Mouse (Mus musculus) liver, embryonic 15.5 days (tissue): ENCODE data around the gene Cyth3. TPM values are rescaled to one million over a fixed set of nuclear protein-coding genes. Genes with fewer than 3 reads are reported as not detected.

ENCODE experiments used
- ATAC-seq: fragments of 200-750 bp; cut with Nextera tagmentation; 2 replicates; pipeline ENCODE4 v1.8.0; 2017; ENCODE audit warnings: moderate number of reproducible peaks, mild to moderate bottlenecking, moderate library complexity; ENCODE audit not compliant: insufficient read depth
- H3K27ac ChIP-seq: fragments of 300-500 bp; sonication (generic); replicated peaks from 2 replicates; pipeline ENCODE4 v1.5.1; 2015; ENCODE audit warnings: mild to moderate bottlenecking, inconsistent platforms
- H3K27me3 ChIP-seq: fragments of 300-500 bp; sonication (generic); 2 replicates; pipeline ENCODE4 v1.6.1; 2015; ENCODE audit warnings: mild to moderate bottlenecking, inconsistent platforms
- H3K36me3 ChIP-seq: fragments of 300-500 bp; sonication (generic); replicated peaks from 2 replicates; pipeline ENCODE4 v1.6.1; 2015; ENCODE audit warnings: moderate library complexity, mild to moderate bottlenecking, inconsistent platforms
- H3K4me1 ChIP-seq: fragments of 300-500 bp; sonication (generic); replicated peaks from 2 replicates; pipeline ENCODE4 v1.6.1; 2015; ENCODE audit warnings: inconsistent platforms
- H3K4me2 ChIP-seq: fragments of 300-500 bp; sonication (generic); 2 replicates; pipeline ENCODE4 v1.6.1; 2015; ENCODE audit warnings: moderate library complexity, mild to moderate bottlenecking, inconsistent platforms
- H3K4me3 ChIP-seq: fragments of 300-500 bp; sonication (generic); replicated peaks from 2 replicates; pipeline ENCODE4 v1.5.1; 2015; ENCODE audit warnings: mild to moderate bottlenecking, inconsistent platforms
- H3K9ac ChIP-seq: fragments of 300-500 bp; sonication (generic); 2 replicates; pipeline ENCODE4 v1.6.1; 2015; ENCODE audit warnings: moderate library complexity, mild to moderate bottlenecking, inconsistent platforms
- H3K9me3 ChIP-seq: fragments of 300-500 bp; sonication (generic); replicated peaks from 2 replicates; pipeline ENCODE4 v1.6.1; 2016; ENCODE audit warnings: inconsistent platforms
- WGBS: fragments of 180-500 bp; shearing (Covaris S2); methylation state at CpG from one replicate; pipeline ENCODE4 v1.1.7; 2015; ENCODE audit warnings: mixed read lengths; ENCODE audit not compliant: insufficient replicate concordance; 5-methylcytosine and 5-hydroxymethylcytosine counted together
- polyA plus RNA-seq: library from polyadenylated mRNA; unstranded; fragments of >200 nt; fragmentation: Nextera tagmentation; extraction: Ambion mirVana; gene quantifications from 2 replicates; pipeline ENCODE4 v1.2.1, GENCODE M21; 2015

Gene Cyth3
- polyA plus RNA-seq, 1 experiment from 2014 or later = 35.7 TPM

DNA sequence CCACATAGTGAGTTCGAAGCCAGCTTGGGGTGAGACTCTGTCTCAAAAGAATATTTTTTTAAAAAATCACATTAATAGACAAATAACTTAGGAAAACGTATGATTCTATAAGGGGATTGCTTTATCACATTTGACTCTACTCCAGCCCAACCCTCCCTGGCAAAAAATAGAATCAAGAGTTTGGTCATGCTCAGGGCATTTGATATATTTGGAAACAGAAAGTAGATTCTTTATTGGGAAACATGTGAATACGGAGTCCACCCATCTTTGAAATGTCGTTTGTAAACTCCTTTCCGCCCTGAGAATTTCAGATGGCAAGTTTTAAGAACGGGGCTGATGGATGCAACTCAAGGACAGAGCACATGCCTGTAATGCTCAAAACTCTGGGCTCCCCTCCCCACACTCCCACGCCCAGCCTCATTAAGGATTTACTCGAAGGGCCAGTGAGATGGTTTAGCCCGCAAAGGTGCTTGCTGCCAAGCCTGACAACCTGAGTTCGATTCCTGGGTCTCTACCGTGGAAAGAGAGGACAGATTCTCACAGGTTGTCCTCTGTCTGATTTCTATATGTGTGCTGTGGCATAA, 28.6 kb upstream of the Cyth3 start:
- WGBS = 75% methylated on average over 11 of the region's 11 CpGs
- Histone ChIP-seq H3K9ac (no peak overlapping the region), H3K4me3 (no peak overlapping the region), H3K27ac (no peak overlapping the region), H3K4me2 (no peak overlapping the region), H3K4me1 (no peaks in the 10 kb centered on the region), H3K36me3 (no peaks in the 10 kb centered on the region), H3K27me3 (no peaks in the 10 kb centered on the region), H3K9me3 (0 out of 2 replicates have a peak, but pooled peaks cover 4% of the 10 kb centered on the region)
- ATAC-seq = no peak

DNA sequence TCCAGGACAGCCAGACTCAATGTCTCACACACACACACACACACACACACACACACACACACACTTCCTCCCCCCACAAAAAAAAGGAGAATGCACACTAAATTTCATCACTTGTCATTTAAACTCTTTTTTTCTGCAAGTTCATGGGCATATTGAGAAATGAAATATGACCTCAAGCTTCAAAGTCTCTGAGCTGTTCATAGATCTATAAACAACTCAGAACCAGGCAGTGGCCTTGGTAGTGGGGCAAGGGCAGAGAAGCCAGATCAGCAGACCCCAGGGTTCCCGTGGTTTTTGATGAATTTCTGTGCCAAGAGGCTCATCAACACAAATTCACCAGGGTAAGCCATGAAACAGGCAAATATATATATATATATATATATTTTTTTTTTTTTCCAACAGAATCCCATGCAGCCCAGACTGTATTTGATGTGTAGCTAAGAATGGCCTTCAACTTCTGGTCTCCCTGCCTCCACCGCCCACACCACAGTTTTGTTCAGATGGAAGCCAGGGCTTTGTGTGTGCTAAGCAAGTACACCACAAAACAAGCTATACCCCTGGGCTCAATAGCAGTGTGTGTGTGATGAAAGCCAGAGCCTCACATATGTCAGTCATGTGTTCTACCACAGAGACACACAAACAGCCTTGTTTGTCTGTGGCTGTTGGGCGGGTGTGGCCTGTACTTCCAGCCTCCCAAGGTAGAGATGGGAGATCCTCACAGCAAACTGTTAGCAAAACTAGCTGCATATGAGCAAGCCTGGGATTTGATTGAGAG, 27.8 kb upstream of the Cyth3 start:
- 61% methylated on average over 3 of the region's 3 CpGs for WGBS
- ATAC-seq = no peak
- Histone ChIP-seq H3K9me3 (0 out of 2 replicates have a peak, but pooled peaks cover 4% of the 10 kb centered on the region), H3K27ac (no peak overlapping the region), H3K27me3 (no peaks in the 10 kb centered on the region), H3K4me3 (no peak overlapping the region), H3K36me3 (no peaks in the 10 kb centered on the region), H3K4me2 (no peak overlapping the region), H3K4me1 (no peaks in the 10 kb centered on the region), H3K9ac (no peak overlapping the region)

DNA sequence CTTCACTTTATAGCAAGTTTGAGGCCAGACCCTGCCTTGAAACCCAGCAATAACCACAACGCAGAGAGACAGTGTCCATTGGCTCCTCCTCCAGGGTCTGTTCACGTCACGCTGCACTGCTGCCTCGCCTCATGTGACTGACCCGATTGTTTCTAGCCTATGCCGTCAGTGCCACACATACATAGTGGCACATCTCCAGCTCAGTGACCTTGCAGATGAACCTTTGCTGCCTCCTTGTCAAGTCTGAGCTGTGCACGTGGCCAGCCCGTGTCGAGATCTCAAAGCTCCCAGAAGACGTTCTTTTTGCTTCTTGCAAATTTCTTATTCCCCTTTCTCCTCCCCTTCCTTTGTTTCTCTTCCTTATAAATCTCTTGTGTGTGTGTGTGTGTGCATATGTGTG, 20.2 kb upstream of the Cyth3 start:
- no peak overlapping the region for H3K27ac ChIP-seq
- H3K4me2 ChIP-seq = no peak overlapping the region
- H3K4me3 ChIP-seq = no peak overlapping the region
- WGBS = 69% methylated on average over 10 of the region's 10 CpGs
- H3K36me3 ChIP-seq = no peaks in the 10 kb centered on the region
- no peak for ATAC-seq
- H3K9me3 ChIP-seq = no peaks in the 10 kb centered on the region
- no peak overlapping the region for H3K9ac ChIP-seq
- H3K27me3 ChIP-seq = peaks cover 5% of the 10 kb centered on the region; the same call in 1 of the 2 replicates
- no peaks in the 10 kb centered on the region for H3K4me1 ChIP-seq

DNA sequence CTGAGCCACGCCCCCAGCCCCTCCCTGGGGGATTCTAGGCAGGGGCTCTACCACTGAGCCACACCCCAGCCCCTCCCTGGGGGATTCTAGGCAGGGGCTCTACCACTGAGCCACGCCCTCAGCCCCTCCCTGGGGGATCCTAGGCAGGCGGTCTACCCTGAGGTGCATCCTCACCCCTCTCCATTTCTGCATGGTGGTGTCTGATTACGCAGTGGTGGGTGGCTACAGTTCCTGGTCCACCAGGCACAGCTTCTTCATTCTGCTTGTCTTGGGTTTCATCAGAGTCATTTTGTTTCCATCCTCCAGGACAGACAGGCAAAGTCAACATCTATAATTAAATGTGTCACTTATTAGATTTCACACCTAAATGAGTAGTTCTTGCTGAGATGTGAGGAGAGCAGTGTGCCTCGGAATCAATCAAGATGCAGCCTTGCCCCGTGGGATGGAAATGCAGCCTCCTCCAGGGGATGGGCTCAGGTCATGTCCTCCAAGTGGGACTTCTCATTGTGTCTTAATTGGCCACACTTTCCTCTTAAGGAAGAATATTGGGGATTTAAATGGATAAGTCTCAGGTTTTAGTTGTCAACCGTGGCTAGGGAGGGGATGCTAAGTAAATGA, 18.0 kb upstream of the Cyth3 start:
- Histone ChIP-seq H3K4me3 (no peak overlapping the region), H3K9ac (no peak overlapping the region), H3K4me2 (no peak overlapping the region), H3K36me3 (no peaks in the 10 kb centered on the region), H3K4me1 (no peaks in the 10 kb centered on the region), H3K27me3 (peaks cover 12% of the 10 kb centered on the region), H3K9me3 (no peaks in the 10 kb centered on the region), H3K27ac (no peak overlapping the region)
- ATAC-seq = no peak
- WGBS = 55% methylated on average over 7 of the region's 7 CpGs

DNA sequence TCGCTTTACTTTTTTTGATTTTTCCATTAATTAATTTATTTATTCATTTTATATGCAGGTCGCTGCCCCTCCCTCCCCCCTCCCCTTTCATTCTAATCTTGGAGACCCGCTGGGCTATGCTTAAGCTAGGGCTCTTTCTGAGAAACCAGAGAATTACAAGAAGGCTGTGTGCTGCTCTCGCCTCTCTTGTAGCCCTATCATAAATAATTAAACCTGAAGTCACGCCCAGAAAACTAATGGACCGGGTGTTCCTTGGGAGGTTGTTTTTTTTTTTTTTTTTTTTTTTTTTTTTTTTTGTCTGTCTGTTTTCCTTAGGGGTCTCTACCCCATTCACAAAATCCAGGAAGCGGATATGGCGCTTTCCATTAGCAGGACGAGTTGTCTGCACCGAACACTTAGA, 15.5 kb upstream of the Cyth3 start:
- Histone ChIP-seq H3K27me3 (peaks cover 12% of the 10 kb centered on the region), H3K4me2 (no peak overlapping the region), H3K4me1 (no peaks in the 10 kb centered on the region), H3K9ac (no peak overlapping the region), H3K36me3 (no peaks in the 10 kb centered on the region), H3K9me3 (no peaks in the 10 kb centered on the region), H3K27ac (no peak overlapping the region), H3K4me3 (no peak overlapping the region)
- ATAC-seq = no peak
- 72% methylated on average over 10 of the region's 10 CpGs for WGBS

DNA sequence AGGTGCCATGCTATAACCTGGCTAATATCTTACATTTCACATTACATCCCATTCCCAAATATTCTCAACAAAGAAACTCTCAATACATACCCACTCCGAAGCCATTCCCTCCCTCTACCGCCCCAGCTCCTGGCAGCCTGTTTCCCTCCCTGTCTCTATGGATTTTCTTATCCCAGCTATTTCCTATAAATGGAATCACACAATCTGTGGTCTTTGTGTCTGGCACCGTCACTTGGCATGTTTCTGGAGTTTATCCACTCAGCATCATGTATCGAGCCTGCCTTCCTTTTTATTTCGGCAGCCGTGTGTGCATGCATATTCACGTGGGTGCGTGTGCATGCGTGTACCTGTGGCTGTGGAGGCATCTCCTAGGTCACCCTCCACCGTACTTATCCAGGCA, 14.1 kb upstream of the Cyth3 start:
- 83% methylated on average over 10 of the region's 10 CpGs for WGBS
- no peak overlapping the region for H3K9ac ChIP-seq
- H3K4me1 ChIP-seq = no peaks in the 10 kb centered on the region
- H3K9me3 ChIP-seq = no peaks in the 10 kb centered on the region
- H3K4me2 ChIP-seq = no peak overlapping the region
- no peak for ATAC-seq
- no peak overlapping the region for H3K4me3 ChIP-seq
- no peak overlapping the region for H3K27ac ChIP-seq
- peaks cover 7% of the 10 kb centered on the region for H3K27me3 ChIP-seq
- no peaks in the 10 kb centered on the region for H3K36me3 ChIP-seq

DNA sequence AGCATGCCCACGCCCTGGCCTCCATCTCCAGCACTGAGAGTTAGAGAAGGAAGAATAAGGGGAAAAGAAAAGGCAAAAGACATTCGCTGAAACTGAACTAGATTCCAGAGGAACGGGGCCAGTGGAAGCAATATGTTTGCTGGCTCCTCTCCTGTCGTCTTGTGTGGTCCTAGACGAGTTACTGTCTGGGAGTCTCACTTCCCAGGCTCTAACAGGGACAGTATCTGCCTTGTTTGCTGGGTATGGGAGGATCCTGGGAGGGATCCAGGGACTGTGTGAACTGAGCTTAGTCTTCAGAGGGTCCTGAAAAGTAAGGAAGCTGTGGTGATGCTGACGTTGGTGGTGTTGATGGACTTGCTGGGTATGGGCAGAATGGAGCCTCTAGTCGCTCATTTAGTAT, 10.3 kb upstream of the Cyth3 start:
- Histone ChIP-seq H3K27ac (no peak overlapping the region), H3K4me2 (no peak overlapping the region), H3K4me1 (0 out of 2 replicates have a peak, but pooled peaks cover 3% of the 10 kb centered on the region), H3K9ac (no peak overlapping the region), H3K27me3 (peaks cover 7% of the 10 kb centered on the region), H3K36me3 (no peaks in the 10 kb centered on the region), H3K4me3 (no peak overlapping the region), H3K9me3 (no peaks in the 10 kb centered on the region)
- no peak for ATAC-seq
- WGBS = 67% methylated on average over 7 of the region's 7 CpGs

DNA sequence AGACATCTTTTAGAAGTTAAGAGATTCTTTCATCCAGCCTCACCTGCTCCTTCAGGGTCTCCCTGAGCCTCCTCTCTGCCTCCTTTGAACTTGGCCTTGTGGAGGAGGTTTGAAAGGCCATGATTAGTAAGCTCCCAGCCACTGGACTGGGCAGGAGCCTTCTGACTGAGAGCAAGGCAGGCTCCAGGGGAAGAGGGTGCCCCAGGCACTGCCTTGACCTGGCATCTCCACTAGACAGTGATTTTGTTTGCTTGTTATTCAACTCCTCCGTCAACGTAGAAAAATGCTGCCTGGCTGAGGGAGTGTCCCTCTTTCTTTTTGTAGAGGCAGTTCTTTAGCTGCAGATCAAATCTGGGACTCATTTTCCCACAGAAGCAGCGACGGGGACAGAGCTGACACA, 9.0 kb upstream of the Cyth3 start:
- Histone ChIP-seq H3K36me3 (no peaks in the 10 kb centered on the region), H3K4me1 (peaks cover 9% of the 10 kb centered on the region), H3K9ac (no peak overlapping the region), H3K4me3 (no peak overlapping the region), H3K27ac (no peak overlapping the region), H3K4me2 (no peak overlapping the region), H3K27me3 (peaks cover 7% of the 10 kb centered on the region), H3K9me3 (no peaks in the 10 kb centered on the region)
- no peak for ATAC-seq
- WGBS = 77% methylated on average over 4 of the region's 4 CpGs

DNA sequence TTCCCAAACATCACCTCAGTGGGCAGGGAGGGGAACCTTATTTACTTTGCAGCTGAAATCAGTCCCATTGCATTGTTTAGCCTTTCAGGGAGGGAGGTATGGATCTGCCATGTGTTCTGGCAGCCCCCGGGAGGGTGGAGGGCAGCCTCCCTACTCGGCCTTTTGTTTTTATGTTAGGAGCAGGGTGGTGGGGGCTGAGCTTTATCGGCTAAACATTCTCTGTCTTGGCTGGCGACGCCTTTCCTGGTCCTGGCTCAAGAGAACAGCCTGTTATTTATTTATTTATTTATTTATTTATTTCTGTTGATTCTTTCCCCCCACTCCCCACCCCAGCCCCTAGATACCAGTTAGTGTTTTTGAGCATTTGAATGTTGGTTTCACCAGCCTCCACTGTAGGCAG, 7.7 kb upstream of the Cyth3 start:
- no peaks in the 10 kb centered on the region for H3K9me3 ChIP-seq
- H3K9ac ChIP-seq = no peak overlapping the region
- H3K4me1 ChIP-seq = peaks cover 17% of the 10 kb centered on the region
- H3K4me2 ChIP-seq = no peak overlapping the region
- ATAC-seq = no peak
- 46% methylated on average over 5 of the region's 5 CpGs for WGBS
- no peak overlapping the region for H3K27ac ChIP-seq
- no peaks in the 10 kb centered on the region for H3K36me3 ChIP-seq
- no peak overlapping the region for H3K4me3 ChIP-seq
- no peaks in the 10 kb centered on the region; the same call in none of the 2 replicates for H3K27me3 ChIP-seq

DNA sequence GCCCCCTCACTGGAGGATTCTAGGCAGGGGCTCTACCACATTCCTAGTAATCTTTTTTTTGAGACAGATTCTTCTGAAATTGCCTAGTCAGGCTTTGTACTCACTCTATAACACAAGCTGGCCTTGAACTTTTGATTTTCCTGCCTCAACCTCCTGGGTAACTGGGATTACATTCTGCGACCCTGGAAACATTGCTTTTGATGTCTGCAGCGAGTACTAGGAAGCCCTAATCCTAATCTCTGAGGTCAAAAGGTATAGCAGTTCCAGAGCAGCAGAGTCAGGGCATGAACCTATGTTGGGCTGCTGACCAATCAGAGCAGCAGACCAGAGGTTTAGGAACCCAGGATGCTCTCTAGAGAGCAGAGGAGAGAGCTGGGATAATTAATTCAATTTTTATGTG, 6.9 kb upstream of the Cyth3 start:
- Histone ChIP-seq H3K4me3 (no peak overlapping the region), H3K4me2 (no peak overlapping the region), H3K27ac (no peak overlapping the region), H3K9ac (no peak overlapping the region), H3K4me1 (peaks cover 20% of the 10 kb centered on the region), H3K9me3 (no peaks in the 10 kb centered on the region), H3K27me3 (no peaks in the 10 kb centered on the region; the same call in none of the 2 replicates), H3K36me3 (no peaks in the 10 kb centered on the region)
- ATAC-seq = no peak
- WGBS = 67% methylated on average over 2 of the region's 2 CpGs

DNA sequence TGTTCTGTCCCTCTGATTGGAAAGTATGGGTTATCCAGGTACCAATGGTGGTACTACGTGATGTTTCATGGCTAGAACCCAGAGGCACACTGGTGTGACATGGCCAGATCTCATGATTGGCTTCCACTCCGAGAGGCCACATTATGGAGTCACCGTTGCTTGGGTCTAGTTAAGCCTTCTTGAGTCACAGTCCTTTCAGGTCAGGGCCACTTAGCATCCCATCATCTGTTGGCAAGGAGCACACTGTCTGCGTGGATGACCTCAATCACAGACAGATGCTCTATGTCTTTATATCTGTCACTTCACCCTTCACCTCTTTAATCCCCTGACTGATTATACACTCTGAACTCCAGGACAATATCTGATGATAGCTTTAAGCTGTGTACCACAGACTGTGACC, 6.1 kb upstream of the Cyth3 start:
- Histone ChIP-seq H3K9ac (no peak overlapping the region), H3K27ac (no peak overlapping the region), H3K9me3 (no peaks in the 10 kb centered on the region), H3K27me3 (no peaks in the 10 kb centered on the region; the same call in none of the 2 replicates), H3K4me3 (no peak overlapping the region), H3K36me3 (no peaks in the 10 kb centered on the region), H3K4me1 (peaks cover 27% of the 10 kb centered on the region), H3K4me2 (no peak overlapping the region)
- WGBS = 87% methylated on average over 4 of the region's 4 CpGs
- no peak for ATAC-seq
